Mouse (Mus musculus): ENCODE measurements around the gene Vstm4.

The Vstm4 gene

GRCm38 (mm10) chr14:32856681-32857328 lies at the start of gene Vstm4:
Gene Vstm4, plus strand, starts transcription at chr14:32856756.
- no peak for DNase-seq (ENCODE audit: low spot score)

- no peak for DNase-seq (ENCODE audit: low spot score)
Measured at GRCm38 (mm10) chr14:32810111-32810510, 46.4 kb upstream of the Vstm4 start.

- DNase-seq (ENCODE audit: low spot score): no peak
Measured at GRCm38 (mm10) chr14:32812429-32812828, 44.1 kb upstream of the Vstm4 start.

- DNase-seq (ENCODE audit: low spot score): no peak
Measured at GRCm38 (mm10) chr14:32814961-32815360, 41.6 kb upstream of the Vstm4 start.

- DNase-seq (ENCODE audit: low spot score): no peak
Measured at GRCm38 (mm10) chr14:32816533-32816932, 40.0 kb upstream of the Vstm4 start.

- no peak for DNase-seq (ENCODE audit: low spot score)
Measured at GRCm38 (mm10) chr14:32817258-32817657, 39.3 kb upstream of the Vstm4 start.

- DNase-seq (ENCODE audit: low spot score): no peak
Measured at GRCm38 (mm10) chr14:32819297-32819696, 37.3 kb upstream of the Vstm4 start.

- DNase-seq (ENCODE audit: low spot score): no peak
Measured at GRCm38 (mm10) chr14:32822812-32823211, 33.7 kb upstream of the Vstm4 start.

- no peak for DNase-seq (ENCODE audit: low spot score)
Measured at GRCm38 (mm10) chr14:32823861-32824260, 32.7 kb upstream of the Vstm4 start.

- no peak for DNase-seq (ENCODE audit: low spot score)
Measured at GRCm38 (mm10) chr14:32824267-32825150, 32.0 kb upstream of the Vstm4 start.

- DNase-seq (ENCODE audit: low spot score): no peak
Measured at GRCm38 (mm10) chr14:32825426-32826032, 31.0 kb upstream of the Vstm4 start.

GRCm38 (mm10) chr14:32827165-32827564 lies 29.4 kb upstream of the Vstm4 start:
- no peak for DNase-seq (ENCODE audit: low spot score)

- no peak for DNase-seq (ENCODE audit: low spot score)
Measured at GRCm38 (mm10) chr14:32827994-32828650, 28.4 kb upstream of the Vstm4 start.

- no peak for DNase-seq (ENCODE audit: low spot score)
Measured at GRCm38 (mm10) chr14:32833847-32834246, 22.7 kb upstream of the Vstm4 start, which contains the start of gene Fam170b. Gene Fam170b, plus strand, starts transcription at chr14:32833962.

- no peak for DNase-seq (ENCODE audit: low spot score)
Measured at GRCm38 (mm10) chr14:32835181-32835580, 21.4 kb upstream of the Vstm4 start.

- DNase-seq (ENCODE audit: low spot score): no peak
Measured at GRCm38 (mm10) chr14:32835596-32835995, 21.0 kb upstream of the Vstm4 start.

GRCm38 (mm10) chr14:32836191-32836590 lies 20.4 kb upstream of the Vstm4 start:
- DNase-seq (ENCODE audit: low spot score): no peak

- no peak for DNase-seq (ENCODE audit: low spot score)
Measured at GRCm38 (mm10) chr14:32842052-32842451, 14.5 kb upstream of the Vstm4 start.

GRCm38 (mm10) chr14:32854059-32854458 lies 2.5 kb upstream of the Vstm4 start:
- no peak for DNase-seq (ENCODE audit: low spot score)

- no peak for DNase-seq (ENCODE audit: low spot score)
Measured at GRCm38 (mm10) chr14:32856246-32856645, 310 bp upstream of the Vstm4 start.

- no peak for DNase-seq (ENCODE audit: low spot score)
Measured at GRCm38 (mm10) chr14:32858361-32858760, 1.8 kb downstream of the Vstm4 start.

GRCm38 (mm10) chr14:32858941-32859510 lies 2.5 kb downstream of the Vstm4 start:
- no peak for DNase-seq (ENCODE audit: low spot score)

Data from urinary bladder, postnatal 10 days (tissue).